Mouse (Mus musculus): ENCODE measurements at regions not wholly inside any gene's neighbourhood (a gene's known extent, or its start where the extent isn't known, plus 50 kb on each side); places are given as distances from the start of the nearest gene placed in this dataset.

DNA sequence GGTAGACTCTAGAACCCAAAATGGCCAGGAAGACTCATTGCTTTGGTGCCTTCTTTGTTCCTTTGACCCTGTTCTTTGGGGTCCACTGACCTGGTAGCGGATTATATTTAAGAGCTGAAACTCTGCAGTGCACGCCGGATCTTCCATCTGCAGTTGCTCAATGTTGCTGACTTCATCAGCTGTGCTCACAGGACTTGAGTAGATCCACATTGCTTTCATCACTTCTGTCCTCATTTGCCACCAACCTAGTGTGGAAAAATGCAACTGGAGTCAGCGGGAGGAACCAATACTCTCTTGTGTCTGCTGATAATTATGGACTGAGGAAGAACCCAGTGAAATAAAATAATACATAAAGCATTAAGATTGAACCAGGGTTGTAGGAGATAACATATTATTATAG lies 522.6 kb downstream of the Insc start:
- H3K4me2 ChIP-seq: no peak overlapping the region
- peaks cover 3% of the 10 kb centered on the region; the same call in 1 of the 2 replicates for H3K4me1 ChIP-seq
- H3K36me3 ChIP-seq (replicated peaks): no peaks in the 10 kb centered on the region
- ATAC-seq (ENCODE audit: low FRiP score): no peak
- 88% methylated on average over 4 of the region's 4 CpGs for WGBS
- no peaks in the 10 kb centered on the region for H3K9me3 ChIP-seq
- H3K27ac ChIP-seq: no peak overlapping the region
- H3K4me3 ChIP-seq (replicated peaks): no peak overlapping the region
- no peak overlapping the region for H3K9ac ChIP-seq
- no peaks in the 10 kb centered on the region for H3K27me3 ChIP-seq

DNA sequence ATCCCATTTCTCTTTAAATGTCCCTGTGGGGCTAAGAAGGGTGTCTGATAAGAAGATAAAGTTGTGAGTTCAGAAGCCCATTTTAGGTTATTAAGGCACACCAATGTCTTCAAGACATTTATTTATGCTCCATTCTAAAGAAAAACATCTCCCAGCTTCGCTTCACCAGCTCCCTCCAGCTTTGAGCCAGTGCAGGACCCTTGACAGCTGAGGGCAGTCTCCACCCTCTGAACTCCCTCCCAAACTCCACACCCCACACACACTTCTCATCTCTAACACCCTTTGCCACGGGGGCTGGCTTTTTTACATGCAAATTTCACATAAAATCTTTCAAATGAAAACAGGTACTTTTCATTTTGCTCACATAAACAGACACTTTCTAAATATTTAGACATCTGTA lies 527.3 kb downstream of the Insc start:
- H3K4me3 ChIP-seq (replicated peaks): no peak overlapping the region
- H3K27me3 ChIP-seq: no peaks in the 10 kb centered on the region
- H3K9ac ChIP-seq: no peak overlapping the region
- H3K4me1 ChIP-seq: peaks cover 8% of the 10 kb centered on the region
- ATAC-seq (ENCODE audit: low FRiP score): no peak
- H3K27ac ChIP-seq: no peak overlapping the region
- H3K9me3 ChIP-seq: no peaks in the 10 kb centered on the region
- WGBS: 20% methylated on average over 2 of the region's 2 CpGs
- H3K36me3 ChIP-seq (replicated peaks): no peaks in the 10 kb centered on the region
- H3K4me2 ChIP-seq: no peak overlapping the region

GRCm38 (mm10) chr7:115274836-115275235 lies 531.3 kb downstream of the Insc start:
- Histone ChIP-seq H3K4me3 (replicated peaks) (no peak overlapping the region), H3K4me1 (peaks cover 8% of the 10 kb centered on the region), H3K4me2 (no peak overlapping the region), H3K36me3 (replicated peaks) (no peaks in the 10 kb centered on the region), H3K27me3 (no peaks in the 10 kb centered on the region), H3K9me3 (no peaks in the 10 kb centered on the region), H3K27ac (no peak overlapping the region), H3K9ac (no peak overlapping the region)
- WGBS: 41% methylated on average over 3 of the region's 3 CpGs
- ATAC-seq (ENCODE audit: low FRiP score): no peak

- no peak for ATAC-seq (ENCODE audit: low FRiP score)
- WGBS: 50% methylated on average over 7 of the region's 7 CpGs
These were observed 547.4 kb downstream of the Insc start for GRCm38 (mm10) chr7:115290801-115291417.

GRCm38 (mm10) chr7:115294655-115295230 lies 551.2 kb downstream of the Insc start:
- no peaks in the 10 kb centered on the region for H3K9me3 ChIP-seq
- no peak overlapping the region for H3K9ac ChIP-seq
- H3K36me3 ChIP-seq (replicated peaks): no peaks in the 10 kb centered on the region
- ATAC-seq (ENCODE audit: low FRiP score): no peak
- peaks cover 6% of the 10 kb centered on the region; the same call in 1 of the 2 replicates for H3K4me1 ChIP-seq
- no peak overlapping the region for H3K4me2 ChIP-seq
- no peak overlapping the region for H3K27ac ChIP-seq
- no peak overlapping the region for H3K4me3 ChIP-seq (replicated peaks)
- 67% methylated on average over 10 of the region's 10 CpGs for WGBS
- peaks cover 4% of the 10 kb centered on the region; the same call in 1 of the 2 replicates for H3K27me3 ChIP-seq

More at GRCm38 (mm10) chr7:115290801-115291417, 547.4 kb downstream of the Insc start:
- H3K9ac ChIP-seq: no peak overlapping the region
- no peaks in the 10 kb centered on the region for H3K9me3 ChIP-seq
- no peak overlapping the region for H3K27ac ChIP-seq
- H3K4me1 ChIP-seq: peaks cover 6% of the 10 kb centered on the region; the same call in 1 of the 2 replicates
- H3K4me2 ChIP-seq: no peak overlapping the region
- no peaks in the 10 kb centered on the region for H3K36me3 ChIP-seq (replicated peaks)
- H3K4me3 ChIP-seq (replicated peaks): no peak overlapping the region
- peaks cover 7% of the 10 kb centered on the region; the same call in 1 of the 2 replicates for H3K27me3 ChIP-seq

GRCm38 (mm10) chr7:115300241-115300640 lies 556.7 kb downstream of the Insc start:
- Histone ChIP-seq H3K9ac (no peak overlapping the region), H3K4me1 (no peaks in the 10 kb centered on the region), H3K4me2 (no peak overlapping the region), H3K9me3 (no peaks in the 10 kb centered on the region), H3K4me3 (replicated peaks) (no peak overlapping the region), H3K27me3 (no peaks in the 10 kb centered on the region), H3K36me3 (replicated peaks) (no peaks in the 10 kb centered on the region), H3K27ac (no peak overlapping the region)
- ATAC-seq (ENCODE audit: low FRiP score): no peak
- WGBS: 90% methylated on average over 8 of the region's 8 CpGs

DNA sequence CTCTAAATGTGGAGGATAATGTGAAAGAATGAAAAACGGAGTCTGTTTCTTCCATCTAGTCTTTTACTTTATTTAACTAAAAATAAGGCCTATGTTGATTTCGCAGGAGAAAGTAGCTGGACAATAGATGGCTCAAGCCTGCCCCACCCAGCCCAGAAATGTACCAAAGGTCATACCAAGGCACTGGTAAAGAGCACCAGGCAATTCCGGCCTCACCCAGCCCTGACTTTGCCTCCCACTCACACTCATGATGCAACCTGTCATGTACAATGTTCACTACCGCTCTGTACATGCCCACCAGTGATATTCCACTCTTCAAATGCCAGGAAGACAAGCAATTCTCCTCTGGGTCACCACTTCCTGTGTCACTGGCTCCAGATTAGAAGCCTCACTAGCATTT lies 564.9 kb downstream of the Insc start:
- H3K4me1 ChIP-seq: peaks cover 5% of the 10 kb centered on the region; the same call in 1 of the 2 replicates
- H3K27ac ChIP-seq: no peak overlapping the region
- no peak overlapping the region for H3K4me2 ChIP-seq
- no peak for ATAC-seq (ENCODE audit: low FRiP score)
- H3K27me3 ChIP-seq: no peaks in the 10 kb centered on the region
- H3K9me3 ChIP-seq: no peaks in the 10 kb centered on the region
- no peaks in the 10 kb centered on the region for H3K36me3 ChIP-seq (replicated peaks)
- H3K9ac ChIP-seq: no peak overlapping the region
- H3K4me3 ChIP-seq (replicated peaks): no peak overlapping the region
- WGBS: 94% methylated on average over 4 of the region's 4 CpGs

DNA sequence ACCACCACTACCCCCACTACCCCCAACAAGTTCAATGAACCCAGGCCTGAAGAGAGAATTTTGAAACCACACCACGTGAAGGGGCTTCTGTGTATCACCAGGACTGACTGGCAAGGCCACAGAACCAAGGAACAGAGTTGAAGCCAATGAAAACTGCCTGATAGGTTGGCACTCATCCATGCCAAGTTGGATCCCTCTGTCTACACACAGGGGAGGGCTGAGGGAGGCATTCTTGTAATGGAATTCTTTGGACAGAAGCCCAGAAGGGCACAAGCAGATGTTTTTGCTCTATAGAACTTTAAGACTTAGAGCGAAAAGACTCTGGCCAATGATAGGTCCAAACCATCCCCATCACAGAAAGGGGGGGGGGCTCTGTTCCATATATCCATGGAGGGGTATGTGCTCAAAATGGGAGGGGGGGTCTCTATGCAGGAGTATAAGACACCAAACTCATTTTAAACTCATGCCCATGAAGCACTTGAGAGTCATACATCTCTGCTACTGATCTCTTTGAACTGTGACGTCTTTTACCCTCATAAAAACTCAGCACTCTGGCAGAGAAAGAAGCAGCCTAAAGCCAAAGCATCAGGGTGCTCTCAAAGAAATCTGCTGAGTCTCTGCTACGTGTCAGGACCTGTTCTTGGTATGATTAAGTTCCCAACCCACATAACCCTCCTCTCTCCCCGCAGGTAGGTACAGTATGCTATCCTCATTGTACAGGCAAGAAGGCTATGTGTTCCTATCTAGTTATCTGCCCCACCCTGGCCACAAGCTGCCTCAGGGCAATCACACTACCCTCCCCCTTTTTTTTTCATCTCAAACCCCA lies 567.1 kb downstream of the Insc start:
- H3K9ac ChIP-seq: no peak overlapping the region
- no peak overlapping the region for H3K4me2 ChIP-seq
- 0 out of 2 replicates have a peak, but pooled peaks cover 5% of the 10 kb centered on the region for H3K27me3 ChIP-seq
- H3K4me1 ChIP-seq: peaks cover 5% of the 10 kb centered on the region; the same call in 1 of the 2 replicates
- no peaks in the 10 kb centered on the region for H3K36me3 ChIP-seq (replicated peaks)
- WGBS: 75% methylated on average over 5 of the region's 5 CpGs
- ATAC-seq (ENCODE audit: low FRiP score): no peak
- no peak overlapping the region for H3K27ac ChIP-seq
- no peaks in the 10 kb centered on the region for H3K9me3 ChIP-seq
- no peak overlapping the region for H3K4me3 ChIP-seq (replicated peaks)

DNA sequence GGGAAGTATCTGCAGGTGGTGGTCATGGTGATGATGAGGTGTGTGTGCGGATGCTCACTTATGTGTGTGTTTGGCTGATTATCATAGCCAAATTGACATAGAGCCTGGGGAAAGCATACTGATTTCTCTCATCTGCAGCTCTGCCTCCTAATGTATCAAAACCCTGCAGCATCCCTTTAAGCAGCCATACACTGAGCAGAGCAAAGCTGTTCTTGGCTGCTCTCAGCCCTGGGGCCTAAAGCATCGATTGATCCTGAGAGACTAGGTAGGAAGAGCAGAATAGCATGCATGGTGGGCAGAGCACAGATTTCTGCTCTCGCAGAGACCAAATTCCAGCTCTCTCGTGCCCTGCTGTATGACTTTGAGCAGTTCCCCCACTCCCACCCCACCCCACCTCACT lies 576.0 kb downstream of the Insc start:
- Histone ChIP-seq H3K4me2 (no peak overlapping the region), H3K4me1 (0 out of 2 replicates have a peak, but pooled peaks cover 3% of the 10 kb centered on the region), H3K9me3 (no peaks in the 10 kb centered on the region), H3K36me3 (replicated peaks) (no peaks in the 10 kb centered on the region), H3K27ac (no peak overlapping the region), H3K4me3 (replicated peaks) (no peak overlapping the region), H3K9ac (no peak overlapping the region), H3K27me3 (peaks cover 8% of the 10 kb centered on the region; the same call in 1 of the 2 replicates)
- no peak for ATAC-seq (ENCODE audit: low FRiP score)
- 76% methylated on average over 4 of the region's 4 CpGs for WGBS

DNA sequence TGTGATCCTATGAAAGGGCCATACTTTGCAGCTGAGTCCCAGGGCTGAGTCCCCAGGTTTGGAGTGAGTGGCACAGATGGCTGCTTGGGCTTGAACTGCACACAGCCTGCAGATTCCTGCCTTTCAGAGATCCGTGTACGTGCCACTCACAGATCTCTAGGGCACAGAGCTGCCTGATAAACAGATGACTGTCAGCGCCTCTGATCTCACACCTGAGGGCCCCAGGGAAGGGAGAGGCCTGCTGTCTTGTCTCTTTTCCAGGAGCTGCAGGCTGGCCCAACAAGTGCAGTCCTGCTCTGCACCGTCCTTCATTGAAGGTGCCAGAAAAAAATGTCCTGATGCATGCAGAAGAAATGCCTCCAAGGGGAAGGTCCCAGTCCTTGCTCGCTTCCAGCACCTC lies 579.5 kb downstream of the Insc start:
- H3K27me3 ChIP-seq: peaks cover 13% of the 10 kb centered on the region; the same call in 1 of the 2 replicates
- 80% methylated on average over 5 of the region's 5 CpGs for WGBS
- no peak overlapping the region for H3K4me3 ChIP-seq (replicated peaks)
- no peak for ATAC-seq (ENCODE audit: low FRiP score)
- H3K9me3 ChIP-seq: no peaks in the 10 kb centered on the region
- no peak overlapping the region for H3K4me2 ChIP-seq
- H3K36me3 ChIP-seq (replicated peaks): no peaks in the 10 kb centered on the region
- no peak overlapping the region for H3K27ac ChIP-seq
- 0 out of 2 replicates have a peak, but pooled peaks cover 3% of the 10 kb centered on the region for H3K4me1 ChIP-seq
- no peak overlapping the region for H3K9ac ChIP-seq

DNA sequence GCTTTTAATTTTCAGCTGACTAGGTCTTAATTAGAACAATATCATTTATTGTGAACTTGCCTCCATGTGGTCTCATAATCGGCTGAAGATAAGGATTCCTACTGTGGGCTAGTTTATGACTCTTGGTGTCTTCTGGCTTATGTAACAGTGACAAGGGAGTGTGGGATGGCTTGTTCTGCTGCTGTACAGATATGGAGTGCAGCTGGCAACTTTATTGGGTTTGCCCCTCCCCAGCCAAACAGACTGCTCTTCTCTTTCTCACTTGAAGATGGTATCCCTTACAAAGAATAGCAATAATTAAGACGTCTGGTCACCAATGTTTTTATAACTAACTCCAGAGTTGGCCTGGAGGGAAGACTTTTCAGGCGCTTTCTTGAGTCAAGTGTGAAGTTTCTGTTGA lies 584.8 kb downstream of the Insc start:
- no peaks in the 10 kb centered on the region for H3K9me3 ChIP-seq
- H3K4me1 ChIP-seq: 0 out of 2 replicates have a peak, but pooled peaks cover 3% of the 10 kb centered on the region
- H3K27ac ChIP-seq: no peak overlapping the region
- H3K9ac ChIP-seq: no peak overlapping the region
- WGBS: 80% methylated on average over 3 of the region's 3 CpGs
- no peak overlapping the region for H3K4me3 ChIP-seq (replicated peaks)
- ATAC-seq (ENCODE audit: low FRiP score): no peak
- H3K27me3 ChIP-seq: peaks cover 6% of the 10 kb centered on the region; the same call in 1 of the 2 replicates
- no peak overlapping the region for H3K4me2 ChIP-seq
- no peaks in the 10 kb centered on the region for H3K36me3 ChIP-seq (replicated peaks)

GRCm38 (mm10) chr7:115331698-115332097 lies 588.2 kb downstream of the Insc start:
- no peaks in the 10 kb centered on the region for H3K9me3 ChIP-seq
- no peak overlapping the region for H3K27ac ChIP-seq
- H3K4me1 ChIP-seq: no peaks in the 10 kb centered on the region
- no peak overlapping the region for H3K9ac ChIP-seq
- H3K4me3 ChIP-seq (replicated peaks): no peak overlapping the region
- WGBS: 92% methylated on average over 1 of the region's 1 CpGs
- no peak for ATAC-seq (ENCODE audit: low FRiP score)
- 0 out of 2 replicates have a peak, but pooled peaks cover 6% of the 10 kb centered on the region for H3K27me3 ChIP-seq
- no peak overlapping the region for H3K4me2 ChIP-seq
- no peaks in the 10 kb centered on the region for H3K36me3 ChIP-seq (replicated peaks)
